ENCODE assay signal across 26 mouse cellular contexts in the genomic region with DNA sequence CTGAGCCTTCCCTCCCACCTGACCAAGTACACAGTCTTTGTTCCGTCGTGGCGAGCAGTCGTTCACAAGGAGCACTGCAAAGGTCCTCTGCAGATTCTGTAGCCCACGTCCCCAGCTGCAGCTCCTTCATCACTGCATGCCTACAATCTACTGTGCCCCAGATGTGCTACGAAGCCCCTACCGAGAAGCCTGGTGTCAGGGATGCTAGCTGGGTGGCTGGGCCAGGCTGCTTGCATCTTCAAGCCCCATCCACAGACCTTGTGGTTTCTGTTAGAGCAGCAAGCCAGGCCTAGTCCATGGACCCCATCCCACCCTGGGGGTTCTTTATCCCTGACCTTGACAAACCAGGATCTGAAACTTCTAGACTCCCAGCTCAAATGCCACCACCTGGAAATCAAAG.
A peak's percentile ranks its signal among the peaks of the same experiment; 100 is the strongest.
DNase-seq lines count a peak whose midpoint lies in the region; ATAC-seq and TF ChIP-seq lines count a peak whose summit lies in the region.
"Had no signal": no experiment of that assay in that cellular context is flagged by ENCODE, and none has a peak within 500 bp of the region (broad histone marks: within the 10 kb centered on the region; RNA-seq: fewer than 3 reads in every experiment).

No protein-coding gene starts in this region.

- 61% methylated on average over 7 of the region's 7 CpGs for whole genome bisulfite sequencing in heart, embryonic 10.5 days
- WGBS in stomach, postnatal 0 days: 61% methylated on average over 7 of the region's 7 CpGs
- 83% methylated on average over 7 of the region's 7 CpGs for WGBS in forebrain, embryonic 14.5 days

- no peaks in the 10 kb centered on the region for H3K36me3 ChIP-seq in heart, embryonic 10.5 days
- no peaks in the 10 kb centered on the region for H3K36me3 ChIP-seq in stomach, postnatal 0 days (ENCODE audit: control insufficient read depth, insufficient read depth, low read length)
- H3K36me3 ChIP-seq in forebrain, embryonic 14.5 days (ENCODE audit: control insufficient read depth, insufficient read depth, low read length): no peaks in the 10 kb centered on the region
- H3K36me3 ChIP-seq: heart, embryonic 13.5 days; intestine, embryonic 15.5 days; liver, embryonic 15.5 days; midbrain, embryonic 13.5 days; neural tube, embryonic 13.5 days had no signal

- no peak overlapping the region for H3K4me3 ChIP-seq in heart, embryonic 10.5 days
- H3K4me3 ChIP-seq in stomach, postnatal 0 days (ENCODE audit: low read depth, low read length): no peak overlapping the region
- H3K4me3 ChIP-seq in forebrain, embryonic 14.5 days (ENCODE audit: low read depth, low read length): no peak overlapping the region
- H3K4me3 ChIP-seq: erythroblast, embryonic 14.5 days; heart, embryonic 13.5 days; intestine, embryonic 15.5 days; layer of hippocampus, adult 2 months; liver, embryonic 15.5 days; midbrain, embryonic 13.5 days; neural tube, embryonic 13.5 days had no signal

- H3K4me2 ChIP-seq in stomach, postnatal 0 days (replicated peaks; ENCODE audit: low read depth): no peak overlapping the region
- H3K4me2 ChIP-seq in forebrain, embryonic 14.5 days (ENCODE audit: low read length): no peak overlapping the region
- H3K4me2 ChIP-seq: heart, embryonic 13.5 days; intestine, embryonic 15.5 days; liver, embryonic 15.5 days; lung, embryonic 14.5 days; midbrain, embryonic 13.5 days; neural tube, embryonic 13.5 days had no signal

- no peak for TF ChIP-seq EP300 in stomach, postnatal 0 days (optimal IDR thresholded peaks at IDR 0.05)

- no peaks in the 10 kb centered on the region for H3K4me1 ChIP-seq in heart, embryonic 10.5 days
- no peaks in the 10 kb centered on the region for H3K4me1 ChIP-seq in stomach, postnatal 0 days (replicated peaks; ENCODE audit: control insufficient read depth, insufficient read depth)
- no peaks in the 10 kb centered on the region for H3K4me1 ChIP-seq in forebrain, embryonic 14.5 days (ENCODE audit: control insufficient read depth, insufficient read depth, low read length)
- H3K4me1 ChIP-seq: heart, embryonic 13.5 days; intestine, embryonic 15.5 days; liver, embryonic 15.5 days; midbrain, embryonic 13.5 days had no signal

- DNase-seq in heart, embryonic 10.5 days (ENCODE audit: low spot score): peak; percentile 69
- DNase-seq in heart, adult 18-20 months: no peak
- peak; percentile 54 for DNase-seq in thymus, postnatal 0 days (ENCODE audit: low spot score)
- DNase-seq in thymus, postnatal 10 days (ENCODE audit: low spot score in 2 of 2): no peak
- DNase-seq in stomach, postnatal 0 days (ENCODE audit: low spot score): no peak
- no peak for DNase-seq in frontal cortex, postnatal 10 days (ENCODE audit: low spot score in 2 of 2)
- DNase-seq in forebrain, embryonic 14.5 days (ENCODE audit: low spot score): no peak
- DNase-seq: adrenal gland, postnatal 10 days; cerebellum, adult 11 months; cerebellum, adult 9-10 months; forebrain, postnatal 0 days; gastrocnemius, postnatal 14 days; heart, postnatal 10 days; kidney, adult 2 months; kidney, postnatal 36 days; lung, postnatal 14 days had no signal

- ATAC-seq in stomach, postnatal 0 days (ENCODE audit: low FRiP score, low TSS enrichment): no peak
- ATAC-seq in forebrain, embryonic 14.5 days: no peak
- ATAC-seq: forebrain, postnatal 0 days; hindbrain, postnatal 0 days; midbrain, embryonic 13.5 days; Patski had no signal

- 0 out of 2 replicates have a peak, but pooled peaks cover 5% of the 10 kb centered on the region for H3K27me3 ChIP-seq in heart, embryonic 10.5 days (ENCODE audit: insufficient read depth, poor library complexity, severe bottlenecking)
- no peaks in the 10 kb centered on the region for H3K27me3 ChIP-seq in stomach, postnatal 0 days (ENCODE audit: control insufficient read depth, insufficient read depth, low read length)
- H3K27me3 ChIP-seq in forebrain, embryonic 14.5 days (replicated peaks; ENCODE audit: control insufficient read depth, insufficient read depth, low read length): no peaks in the 10 kb centered on the region
- H3K27me3 ChIP-seq: heart, embryonic 13.5 days; intestine, embryonic 15.5 days; liver, embryonic 15.5 days; midbrain, embryonic 13.5 days; neural tube, embryonic 13.5 days; Patski had no signal

- TF ChIP-seq CTCF in stomach, postnatal 0 days (IDR thresholded peaks at IDR 0.05; ENCODE audit: low read depth): no peak

- no peak overlapping the region for H3K27ac ChIP-seq in heart, embryonic 10.5 days
- peak overlapping the region; percentile 69 for H3K27ac ChIP-seq in stomach, postnatal 0 days (replicated peaks)
- H3K27ac ChIP-seq in forebrain, embryonic 14.5 days (ENCODE audit: low read depth, low read length): no peak overlapping the region
- H3K27ac ChIP-seq: heart, embryonic 13.5 days; hindbrain, postnatal 0 days; intestine, embryonic 15.5 days; layer of hippocampus, adult 2 months; liver, embryonic 15.5 days; midbrain, embryonic 13.5 days; neural tube, embryonic 13.5 days had no signal

- H3K9me3 ChIP-seq in heart, embryonic 10.5 days: 0 out of 2 replicates have a peak, but pooled peaks cover 2% of the 10 kb centered on the region
- no peaks in the 10 kb centered on the region for H3K9me3 ChIP-seq in stomach, postnatal 0 days (ENCODE audit: control insufficient read depth, low read length)
- no peaks in the 10 kb centered on the region for H3K9me3 ChIP-seq in forebrain, embryonic 14.5 days (replicated peaks; ENCODE audit: control insufficient read depth, low read length)
- H3K9me3 ChIP-seq: intestine, embryonic 15.5 days; liver, embryonic 15.5 days; neural tube, embryonic 13.5 days had no signal

- H3K9ac ChIP-seq in stomach, postnatal 0 days (ENCODE audit: low read length): no peak overlapping the region
- no peak overlapping the region for H3K9ac ChIP-seq in forebrain, embryonic 14.5 days (ENCODE audit: low read length)
- H3K9ac ChIP-seq: forebrain, postnatal 0 days; heart, embryonic 13.5 days; intestine, embryonic 15.5 days; liver, embryonic 15.5 days; lung, embryonic 14.5 days; midbrain, embryonic 13.5 days; neural tube, embryonic 13.5 days had no signal

Comparison
In these comparisons a context has a peak if more than half of its experiments do, and no peak if none do; other contexts are left out.
1. DNase-seq: peak in heart, embryonic 10.5 days (single experiment) and thymus, postnatal 0 days (single experiment); none in heart, adult 18-20 months (0 of 2), thymus, postnatal 10 days (0 of 2), stomach, postnatal 0 days (single experiment), frontal cortex, postnatal 10 days (0 of 2) and forebrain, embryonic 14.5 days (single experiment).